ENCODE assay signal across 8 mouse cellular contexts in the genomic region with DNA sequence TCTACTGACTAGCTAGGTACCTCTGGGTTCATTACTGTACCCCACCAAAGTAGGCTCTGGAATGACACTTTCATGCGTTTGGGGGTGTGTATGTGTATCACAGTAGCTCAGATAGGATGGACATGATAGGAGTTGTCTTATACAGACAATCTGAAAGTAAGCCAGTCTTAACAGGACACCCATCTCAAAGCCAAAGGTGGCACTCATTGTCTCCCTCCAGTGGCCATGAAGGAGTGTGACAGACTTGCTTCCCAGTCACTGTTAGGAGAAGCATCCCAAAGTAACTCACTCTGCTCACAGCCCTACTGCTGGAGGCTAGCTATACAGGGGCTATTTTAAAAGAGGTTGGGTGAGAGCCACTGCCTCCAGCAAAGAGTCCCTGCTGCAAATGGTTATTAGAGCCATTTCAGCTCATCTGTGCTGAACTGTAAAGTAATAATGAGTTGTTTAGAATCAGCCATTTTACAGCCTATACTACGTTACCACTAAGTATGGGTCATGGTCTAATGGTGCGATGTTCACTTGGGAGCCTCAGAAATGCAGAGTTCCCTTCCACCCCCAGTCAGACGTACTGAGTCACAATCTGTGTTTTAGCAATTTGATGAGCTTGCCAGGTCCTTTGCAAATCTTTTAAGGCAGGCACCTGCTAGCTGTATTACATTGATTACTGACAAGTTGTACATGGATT.
DNase-seq lines count a peak whose midpoint lies in the region; ATAC-seq lines count a peak whose summit lies in the region.

No protein-coding gene starts in this region.

- ATAC-seq in forebrain, embryonic 12.5 days (ENCODE audit: low FRiP score), result peak; percentile 49; the same call in 1 of the 2 replicates
- peak; percentile 72 for ATAC-seq in intestine, embryonic 15.5 days
- 0 out of 2 replicates have a peak, but pooled peaks have one; percentile 32 for ATAC-seq in liver, embryonic 12.5 days

- peak; percentile 41 for DNase-seq in 3134 (ENCODE audit: extremely low read depth, insufficient read length, low spot score)
- peak; percentile 17 to 38 for DNase-seq in CD8-positive naive resting alpha-beta T cell, adult 2 months (ENCODE audit: low read depth in 2 of 2, low spot score in 2 of 2)
- peak; percentile 51 for DNase-seq in c-Kit-positive CD71-negative TER-119-negative erythroid progenitor cells, embryonic 14.5 days (ENCODE audit: low read depth)
- DNase-seq in naive thymus-derived CD4-positive, alpha-beta T cell, adult 2 months (ENCODE audit: low read depth), result peak; percentile 81
- DNase-seq in right cerebral cortex, postnatal 36 days (ENCODE audit: low spot score in 2 of 2), result no peak

- no peak overlapping the region for H3K27ac ChIP-seq in forebrain, embryonic 12.5 days
- no peak overlapping the region for H3K27ac ChIP-seq in intestine, embryonic 15.5 days
- no peak overlapping the region for H3K27ac ChIP-seq in liver, embryonic 12.5 days

- no peak overlapping the region for H3K4me2 ChIP-seq in forebrain, embryonic 12.5 days
- H3K4me2 ChIP-seq in intestine, embryonic 15.5 days (replicated peaks), result no peak overlapping the region
- no peak overlapping the region for H3K4me2 ChIP-seq in liver, embryonic 12.5 days

- H3K36me3 ChIP-seq in forebrain, embryonic 12.5 days (replicated peaks), result no peaks in the 10 kb centered on the region
- H3K36me3 ChIP-seq in intestine, embryonic 15.5 days, result no peaks in the 10 kb centered on the region
- H3K36me3 ChIP-seq in liver, embryonic 12.5 days, result no peaks in the 10 kb centered on the region

- H3K9ac ChIP-seq in forebrain, embryonic 12.5 days, result no peak overlapping the region
- H3K9ac ChIP-seq in intestine, embryonic 15.5 days, result no peak overlapping the region
- no peak overlapping the region for H3K9ac ChIP-seq in liver, embryonic 12.5 days

- H3K4me1 ChIP-seq in forebrain, embryonic 12.5 days, result 0 out of 2 replicates have a peak, but pooled peaks cover 7% of the 10 kb centered on the region
- 0 out of 2 replicates have a peak, but pooled peaks cover 3% of the 10 kb centered on the region for H3K4me1 ChIP-seq in intestine, embryonic 15.5 days (replicated peaks)
- H3K4me1 ChIP-seq in liver, embryonic 12.5 days, result no peaks in the 10 kb centered on the region

- H3K4me3 ChIP-seq in forebrain, embryonic 12.5 days (replicated peaks), result no peak overlapping the region
- H3K4me3 ChIP-seq in intestine, embryonic 15.5 days (replicated peaks), result no peak overlapping the region
- no peak overlapping the region for H3K4me3 ChIP-seq in liver, embryonic 12.5 days

- no peaks in the 10 kb centered on the region for H3K27me3 ChIP-seq in forebrain, embryonic 12.5 days
- no peaks in the 10 kb centered on the region for H3K27me3 ChIP-seq in intestine, embryonic 15.5 days (replicated peaks)
- H3K27me3 ChIP-seq in liver, embryonic 12.5 days (replicated peaks), result no peaks in the 10 kb centered on the region

- 81% methylated on average over 4 of the region's 4 CpGs for WGBS in forebrain, embryonic 12.5 days
- 76% methylated on average over 4 of the region's 4 CpGs for WGBS in intestine, embryonic 15.5 days
- WGBS in liver, embryonic 12.5 days (ENCODE audit: insufficient replicate concordance), result 74% methylated on average over 4 of the region's 4 CpGs

- H3K9me3 ChIP-seq in forebrain, embryonic 12.5 days, result no peaks in the 10 kb centered on the region
- no peaks in the 10 kb centered on the region for H3K9me3 ChIP-seq in intestine, embryonic 15.5 days
- H3K9me3 ChIP-seq in liver, embryonic 12.5 days (replicated peaks), result no peaks in the 10 kb centered on the region

Comparison
In these comparisons a context has a peak if more than half of its experiments do, and no peak if none do; other contexts are left out.
1. DNase-seq: peak in 3134 (single experiment), CD8-positive naive resting alpha-beta T cell, adult 2 months (2 of 2), c-Kit-positive CD71-negative TER-119-negative erythroid progenitor cells, embryonic 14.5 days (single experiment) and naive thymus-derived CD4-positive, alpha-beta T cell, adult 2 months (single experiment); none in right cerebral cortex, postnatal 36 days (0 of 2).
2. Peak in every context shown above with its lines, with median percentiles within 50 percentile points of each other: ATAC-seq.